Mouse (Mus musculus) midbrain, embryonic 12.5 days (tissue): Measurements from ENCODE around the gene Gstt3. TPM values are rescaled to one million over a fixed set of nuclear protein-coding genes. Genes with fewer than 3 reads are reported as not detected.

Experiments
- ATAC-seq: fragments of 200-750 bp; cut with Nextera tagmentation; 2 replicates; pipeline ENCODE4 v1.8.0; 2017; ENCODE audit warnings: low read depth, moderate TSS enrichment, moderate library complexity; ENCODE audit not compliant: low FRiP score
- H3K27ac ChIP-seq: fragments of 300-500 bp; sonication (generic); replicated peaks from 2 replicates; pipeline ENCODE4 v1.5.1; 2016; ENCODE audit warnings: mild to moderate bottlenecking
- H3K27me3 ChIP-seq: fragments of 300-500 bp; sonication (generic); 2 replicates; pipeline ENCODE4 v1.6.1; 2016; ENCODE audit warnings: mild to moderate bottlenecking
- H3K36me3 ChIP-seq: fragments of 300-500 bp; sonication (generic); 2 replicates; pipeline ENCODE4 v1.6.1; 2016
- H3K4me1 ChIP-seq: fragments of 300-500 bp; sonication (generic); 2 replicates; pipeline ENCODE4 v1.6.1; 2016
- H3K4me2 ChIP-seq: fragments of 300-500 bp; sonication (generic); replicated peaks from 2 replicates; pipeline ENCODE4 v1.6.1; 2016; ENCODE audit warnings: mild to moderate bottlenecking, moderate library complexity
- H3K4me3 ChIP-seq: fragments of 300-500 bp; sonication (generic); 2 replicates; pipeline ENCODE4 v1.5.1; 2016; ENCODE audit warnings: mild to moderate bottlenecking
- H3K9ac ChIP-seq: fragments of 300-500 bp; sonication (generic); replicated peaks from 2 replicates; pipeline ENCODE4 v1.6.1; 2016; ENCODE audit warnings: mild to moderate bottlenecking, moderate library complexity
- H3K9me3 ChIP-seq: fragments of 300-500 bp; sonication (generic); 2 replicates; pipeline ENCODE4 v1.6.1; 2016; ENCODE audit warnings: mild to moderate bottlenecking
- WGBS: fragments of 180-500 bp; shearing (Covaris S2); methylation state at CpG from one replicate; pipeline ENCODE4 v1.1.7; 2016; 5-methylcytosine and 5-hydroxymethylcytosine counted together
- polyA plus RNA-seq: library from polyadenylated mRNA; unstranded; fragments of >200 nt; fragmentation: Nextera tagmentation; extraction: Ambion mirVana; gene quantifications from 2 replicates; pipeline ENCODE4 v1.2.1, GENCODE M21; 2016

The Gstt3 gene
- polyA plus RNA-seq: 1.3 and 2.4 TPM in 2 replicates

DNA sequence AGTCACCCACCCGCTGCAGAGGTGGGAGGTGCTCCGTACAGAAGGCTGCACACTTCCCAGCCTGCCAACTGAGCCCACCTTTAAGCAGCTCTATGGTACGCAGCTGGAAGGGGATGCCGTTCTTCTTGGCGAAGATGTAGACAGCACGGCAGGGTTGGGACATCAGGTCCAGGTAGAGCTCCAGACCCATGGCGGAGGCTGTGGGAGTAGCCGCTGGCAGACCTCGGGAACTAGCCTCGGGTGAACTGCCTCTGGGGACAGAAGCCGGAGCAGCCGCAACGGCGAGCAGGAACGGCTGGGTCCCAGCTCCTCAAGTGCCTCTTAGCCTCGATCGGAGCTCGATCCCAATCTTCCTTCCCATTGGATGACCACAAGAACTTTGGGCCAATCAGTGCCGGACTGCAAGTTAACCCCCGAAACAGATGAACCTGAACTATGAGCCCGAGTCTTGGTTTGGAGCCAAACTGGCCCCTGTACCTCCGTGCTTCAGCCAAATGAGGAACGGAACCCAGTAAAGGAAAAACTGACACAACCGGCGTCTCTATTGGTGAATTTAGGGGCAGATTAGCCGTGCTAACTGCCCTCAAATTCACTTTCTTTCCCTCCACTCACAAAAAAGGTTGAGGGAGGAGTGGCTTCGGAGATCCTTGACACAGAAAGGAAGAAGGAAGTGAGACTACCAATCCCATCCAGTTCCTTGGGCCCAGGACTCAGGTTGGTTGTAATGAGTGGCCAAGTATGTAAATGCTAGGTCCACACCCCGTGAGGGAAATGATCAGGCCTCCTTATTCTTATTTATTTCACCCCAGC, at the start of gene Gstt3, which contains the start of gene Gm20441:
TSS of gene Gstt3 (minus strand) at position 646 of the 810 bp plus-strand sequence.
TSS of gene Gm20441 (minus strand) at position 186 of the 810 bp plus-strand sequence.
- Histone ChIP-seq H3K4me1 (peaks cover 17% of the 10 kb centered on the region), H3K4me2 (peak within 1 kb of the TSS; percentile 77), H3K36me3 (no peaks in the 10 kb centered on the region), H3K27me3 (peaks cover 62% of the 10 kb centered on the region), H3K9ac (peak within 1 kb of the TSS; percentile 47), H3K27ac (no peak within 1 kb of the TSS), H3K9me3 (0 out of 2 replicates have a peak, but pooled peaks cover 2% of the 10 kb centered on the region), H3K4me3 (peak within 1 kb of the TSS; percentile 39)
- ATAC-seq: no peak
- WGBS: under 1% methylated on average over 28 of the region's 28 CpGs

DNA sequence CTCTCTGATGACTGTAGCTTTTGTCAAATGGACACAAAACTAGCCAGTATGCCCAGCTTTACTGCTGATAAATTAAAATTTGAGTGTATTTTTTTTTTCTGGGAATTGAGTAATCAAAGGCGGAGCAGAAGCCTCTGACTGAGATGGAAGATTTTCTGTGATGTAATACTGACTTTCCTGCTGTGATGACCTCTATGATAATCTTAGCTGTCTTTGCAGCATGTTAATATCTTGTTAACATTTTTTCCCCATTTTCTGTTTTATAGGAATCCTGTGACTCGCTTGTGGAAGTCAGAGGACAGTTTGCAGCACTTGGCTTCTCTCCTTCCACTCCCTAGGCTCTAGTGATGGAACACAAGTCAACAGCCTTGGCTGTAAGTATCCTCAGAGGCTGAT, 49.1 kb upstream of the Gstt3 start:
- no peak for ATAC-seq
- H3K36me3 ChIP-seq: no peaks in the 10 kb centered on the region
- peaks cover 17% of the 10 kb centered on the region for H3K4me1 ChIP-seq
- no peak overlapping the region for H3K4me3 ChIP-seq
- H3K9ac ChIP-seq: no peak overlapping the region
- peaks cover 32% of the 10 kb centered on the region for H3K27me3 ChIP-seq
- no peak overlapping the region for H3K27ac ChIP-seq
- no peaks in the 10 kb centered on the region for H3K9me3 ChIP-seq
- 89% methylated on average over 2 of the region's 2 CpGs for WGBS
- H3K4me2 ChIP-seq: no peak overlapping the region

DNA sequence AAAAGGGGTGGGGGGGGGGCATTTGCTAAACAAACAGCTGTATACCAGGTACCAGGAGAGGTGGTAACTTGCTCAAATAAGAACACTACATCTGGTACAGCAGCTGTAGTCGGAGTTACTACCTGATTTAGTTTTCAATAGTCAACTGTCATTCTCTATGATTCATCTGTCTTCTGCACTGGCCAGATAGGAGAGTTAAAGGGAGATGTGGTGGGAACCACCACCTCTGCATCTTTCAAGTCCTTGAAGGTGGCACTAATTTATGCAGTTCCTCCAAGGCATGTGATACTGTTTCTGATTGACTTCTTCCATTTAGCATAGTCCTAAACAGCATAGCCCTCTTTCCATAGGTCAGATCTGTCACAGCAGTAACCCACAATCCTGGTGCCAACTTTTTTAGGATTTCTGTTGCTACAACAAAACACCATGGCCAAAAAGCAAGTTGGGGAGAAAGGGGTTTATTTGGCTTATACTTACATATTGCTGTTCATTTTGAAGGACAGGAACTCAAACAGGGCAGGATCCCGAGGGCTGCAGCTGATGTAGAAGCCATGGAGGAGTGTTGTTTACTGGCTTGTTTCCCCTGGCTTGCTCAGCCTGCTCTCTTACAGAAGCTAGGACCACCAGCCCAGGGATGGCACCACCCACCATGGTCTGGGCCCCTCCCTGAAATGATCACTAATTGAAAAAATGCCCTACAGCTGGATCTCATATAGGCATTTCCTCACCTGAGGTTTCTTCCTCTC, 48.5 kb upstream of the Gstt3 start:
- WGBS: 79% methylated on average over 2 of the region's 2 CpGs
- H3K4me3 ChIP-seq: no peak overlapping the region

DNA sequence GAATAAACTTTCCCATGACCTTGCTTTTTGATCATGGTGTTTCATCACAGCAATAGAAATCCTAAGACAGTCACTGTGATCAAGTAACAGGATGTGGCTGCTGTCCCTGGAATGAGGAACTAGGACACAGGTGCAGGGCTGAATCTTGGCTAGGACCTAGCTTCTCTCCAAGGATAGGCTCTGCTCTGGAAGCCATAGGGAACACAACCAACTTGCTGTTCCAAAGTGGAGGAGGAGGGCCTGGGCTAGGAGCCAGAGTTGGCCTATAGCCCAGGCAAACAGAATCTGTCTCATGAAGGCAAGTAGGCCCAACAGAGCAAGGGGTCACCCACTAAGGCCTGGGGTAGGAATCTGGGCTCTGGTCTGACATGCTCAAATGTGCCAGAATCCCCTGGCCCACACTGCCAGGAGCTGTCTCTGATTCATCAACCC, 47.3 kb upstream of the Gstt3 start:
- H3K4me2 ChIP-seq: no peak overlapping the region
- no peak for ATAC-seq

More for the DNA sequence above, 48.5 kb upstream of the Gstt3 start:
- Histone ChIP-seq H3K27me3 (peaks cover 27% of the 10 kb centered on the region), H3K4me1 (peaks cover 14% of the 10 kb centered on the region), H3K9ac (no peak overlapping the region), H3K4me2 (no peak overlapping the region), H3K36me3 (no peaks in the 10 kb centered on the region), H3K9me3 (no peaks in the 10 kb centered on the region), H3K27ac (no peak overlapping the region)
- no peak for ATAC-seq

DNA sequence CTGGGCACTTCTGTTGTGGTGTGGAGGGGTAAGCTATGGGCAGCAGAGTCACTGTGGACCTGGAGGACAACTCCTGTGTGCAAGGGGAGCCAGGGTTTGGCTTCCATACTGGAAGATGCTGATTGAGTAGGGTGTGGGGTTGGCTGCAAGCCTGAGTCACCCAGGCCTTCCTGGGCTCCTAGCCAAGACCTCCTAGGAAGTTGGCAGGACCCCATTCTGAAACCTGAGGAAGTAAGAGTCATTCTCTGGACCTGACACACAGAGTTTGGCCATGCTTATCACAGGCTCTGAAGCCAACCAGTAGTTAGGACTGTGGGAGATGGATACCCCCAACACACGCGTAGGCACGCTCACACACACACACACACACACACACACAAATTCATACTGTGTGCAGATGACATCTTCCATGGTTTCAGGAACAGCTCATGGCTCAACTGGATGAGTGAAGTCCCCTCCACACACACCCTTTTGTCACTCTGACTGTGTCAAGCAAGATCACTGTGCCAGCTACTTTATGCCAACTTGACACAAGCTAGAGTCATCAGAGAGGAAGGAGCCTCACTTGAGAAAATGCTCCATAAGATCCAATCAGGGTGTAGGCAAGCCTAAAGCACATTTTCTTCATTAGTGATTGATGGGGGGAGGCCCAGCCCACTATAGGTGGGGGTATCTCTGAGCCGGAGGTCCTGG, 46.6 kb upstream of the Gstt3 start:
- Histone ChIP-seq H3K27ac (no peak overlapping the region), H3K27me3 (peaks cover 11% of the 10 kb centered on the region), H3K4me1 (no peaks in the 10 kb centered on the region), H3K4me3 (no peak overlapping the region), H3K36me3 (no peaks in the 10 kb centered on the region), H3K9me3 (0 out of 2 replicates have a peak, but pooled peaks cover 5% of the 10 kb centered on the region), H3K4me2 (no peak overlapping the region), H3K9ac (no peak overlapping the region)
- WGBS: 95% methylated on average over 4 of the region's 4 CpGs
- no peak for ATAC-seq

More for the DNA sequence above, 47.3 kb upstream of the Gstt3 start:
- Histone ChIP-seq H3K27ac (no peak overlapping the region), H3K4me3 (no peak overlapping the region), H3K4me1 (peaks cover 2% of the 10 kb centered on the region; the same call in 1 of the 2 replicates), H3K9me3 (no peaks in the 10 kb centered on the region), H3K27me3 (peaks cover 16% of the 10 kb centered on the region), H3K36me3 (no peaks in the 10 kb centered on the region), H3K9ac (no peak overlapping the region)

GRCm38 (mm10) chr10:75824530-75824929, 43.3 kb upstream of the Gstt3 start:
- H3K4me1 ChIP-seq: no peaks in the 10 kb centered on the region
- no peak overlapping the region for H3K4me3 ChIP-seq
- no peaks in the 10 kb centered on the region for H3K36me3 ChIP-seq
- no peak for ATAC-seq
- H3K27ac ChIP-seq: no peak overlapping the region
- H3K9ac ChIP-seq: no peak overlapping the region
- WGBS: 86% methylated on average over 4 of the region's 4 CpGs
- H3K4me2 ChIP-seq: no peak overlapping the region
- peaks cover 6% of the 10 kb centered on the region for H3K27me3 ChIP-seq
- 0 out of 2 replicates have a peak, but pooled peaks cover 5% of the 10 kb centered on the region for H3K9me3 ChIP-seq

DNA sequence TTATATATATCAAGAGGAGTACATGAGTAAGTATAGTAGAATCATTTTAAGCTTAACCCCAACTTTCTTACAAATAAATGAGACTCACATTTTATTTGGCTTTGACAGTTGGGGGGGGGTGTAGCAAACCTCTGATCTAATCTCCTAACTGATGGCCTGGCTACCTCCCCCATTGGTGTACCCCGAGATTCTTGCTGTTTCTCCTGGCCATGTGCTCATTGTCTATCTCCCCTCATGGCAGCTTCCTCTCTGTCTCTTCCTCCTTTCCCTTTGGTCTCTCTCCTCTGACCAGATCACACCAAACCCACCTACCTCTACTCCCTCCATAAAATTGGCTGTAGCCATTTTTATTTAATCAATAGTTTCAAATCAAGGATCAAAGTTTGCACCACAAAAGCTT, 42.6 kb upstream of the Gstt3 start:
- no peaks in the 10 kb centered on the region for H3K36me3 ChIP-seq
- H3K9me3 ChIP-seq: 0 out of 2 replicates have a peak, but pooled peaks cover 5% of the 10 kb centered on the region
- H3K9ac ChIP-seq: no peak overlapping the region
- H3K27me3 ChIP-seq: peaks cover 6% of the 10 kb centered on the region
- H3K4me1 ChIP-seq: no peaks in the 10 kb centered on the region
- 87% methylated on average over 1 of the region's 1 CpGs for WGBS
- no peak overlapping the region for H3K4me2 ChIP-seq
- H3K27ac ChIP-seq: no peak overlapping the region
- H3K4me3 ChIP-seq: no peak overlapping the region
- no peak for ATAC-seq

- Histone ChIP-seq H3K4me2 (no peak within 1 kb of the TSS), H3K4me3 (no peak within 1 kb of the TSS), H3K36me3 (no peaks in the 10 kb centered on the region), H3K27ac (no peak within 1 kb of the TSS), H3K9ac (no peak within 1 kb of the TSS), H3K9me3 (0 out of 2 replicates have a peak, but pooled peaks cover 5% of the 10 kb centered on the region), H3K27me3 (peaks cover 9% of the 10 kb centered on the region), H3K4me1 (no peaks in the 10 kb centered on the region)
- ATAC-seq: no peak
- 95% methylated on average over 2 of the region's 2 CpGs for WGBS
Observed at GRCm38 (mm10) chr10:75822443-75822842, 41.2 kb upstream of the Gstt3 start, which contains the start of gene Gstt4. Gene Gstt4, minus strand, starts transcription at chr10:75822543.

DNA sequence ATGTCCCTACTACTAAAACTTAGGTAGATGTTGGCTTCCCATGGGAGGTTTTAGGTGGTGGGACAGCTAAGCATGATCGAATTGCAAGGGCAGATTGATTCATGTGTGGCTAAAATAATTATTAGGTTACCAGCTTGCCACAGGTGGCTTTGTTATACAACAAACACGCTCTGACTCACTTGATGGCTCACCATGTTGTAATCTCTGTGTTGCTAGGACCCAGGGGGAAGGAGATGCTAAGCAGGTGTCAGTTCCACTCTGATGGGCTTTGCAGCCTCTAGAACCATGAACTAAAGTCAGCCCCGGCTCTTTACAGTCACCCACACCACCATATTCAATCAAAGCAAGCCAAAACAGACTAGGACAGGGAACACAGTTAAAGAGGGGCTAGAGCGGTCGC, 38.7 kb upstream of the Gstt3 start:
- ATAC-seq: no peak
- no peak overlapping the region for H3K27ac ChIP-seq
- 92% methylated on average over 5 of the region's 5 CpGs for WGBS

DNA sequence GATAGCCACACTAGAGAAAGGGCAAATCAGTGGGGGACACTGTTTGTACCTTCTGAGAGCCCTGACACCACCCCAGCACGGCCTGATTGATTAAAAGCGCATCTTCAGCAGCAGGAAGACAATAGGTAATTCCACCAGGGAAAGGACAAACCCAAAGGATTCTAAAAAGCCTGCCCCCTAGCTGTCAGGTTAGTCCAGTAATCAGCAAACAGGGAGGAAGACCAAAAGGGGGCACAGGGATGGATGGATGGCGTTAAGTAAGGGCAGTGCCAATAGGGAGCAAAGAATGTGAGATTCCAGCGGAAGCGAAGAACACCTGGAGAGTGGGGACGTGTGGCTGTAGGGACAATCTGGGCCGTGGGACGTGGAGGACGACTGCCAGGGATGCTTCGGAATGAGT, 37.4 kb upstream of the Gstt3 start:
- Histone ChIP-seq H3K4me2 (no peak overlapping the region), H3K27ac (no peak overlapping the region), H3K9me3 (0 out of 2 replicates have a peak, but pooled peaks cover 5% of the 10 kb centered on the region), H3K4me1 (no peaks in the 10 kb centered on the region), H3K27me3 (peaks cover 9% of the 10 kb centered on the region; the same call in 1 of the 2 replicates), H3K4me3 (no peak overlapping the region), H3K9ac (no peak overlapping the region), H3K36me3 (no peaks in the 10 kb centered on the region)
- 69% methylated on average over 10 of the region's 10 CpGs for WGBS
- no peak for ATAC-seq

More for the DNA sequence above, 38.7 kb upstream of the Gstt3 start:
- no peak overlapping the region for H3K9ac ChIP-seq
- H3K36me3 ChIP-seq: no peaks in the 10 kb centered on the region
- H3K9me3 ChIP-seq: 0 out of 2 replicates have a peak, but pooled peaks cover 5% of the 10 kb centered on the region
- H3K4me1 ChIP-seq: no peaks in the 10 kb centered on the region
- H3K27me3 ChIP-seq: peaks cover 9% of the 10 kb centered on the region; the same call in 1 of the 2 replicates
- H3K4me2 ChIP-seq: no peak overlapping the region
- no peak overlapping the region for H3K4me3 ChIP-seq

GRCm38 (mm10) chr10:75804217-75804616, 23.0 kb upstream of the Gstt3 start:
- Histone ChIP-seq H3K9me3 (no peaks in the 10 kb centered on the region), H3K27ac (no peak overlapping the region), H3K36me3 (no peaks in the 10 kb centered on the region), H3K4me1 (no peaks in the 10 kb centered on the region), H3K4me3 (no peak overlapping the region), H3K4me2 (no peak overlapping the region), H3K27me3 (no peaks in the 10 kb centered on the region; the same call in 1 of the 2 replicates), H3K9ac (no peak overlapping the region)
- WGBS: 67% methylated on average over 2 of the region's 2 CpGs
- ATAC-seq: no peak
